Mouse (Mus musculus) heart, postnatal 0 days (tissue): Measurements from ENCODE around the gene Ppl.

Experiments used
- CTCF ChIP-seq: IDR thresholded peaks from 2 replicates; pipeline ENCODE4 v1.5.1; 2016; ENCODE audit warnings: antibody characterized with exemption, control low read depth, low read depth
- EP300 ChIP-seq: IDR thresholded peaks from 2 replicates; pipeline ENCODE4 v1.6.1; 2016; ENCODE audit warnings: antibody characterized with exemption, low read depth

DNA sequence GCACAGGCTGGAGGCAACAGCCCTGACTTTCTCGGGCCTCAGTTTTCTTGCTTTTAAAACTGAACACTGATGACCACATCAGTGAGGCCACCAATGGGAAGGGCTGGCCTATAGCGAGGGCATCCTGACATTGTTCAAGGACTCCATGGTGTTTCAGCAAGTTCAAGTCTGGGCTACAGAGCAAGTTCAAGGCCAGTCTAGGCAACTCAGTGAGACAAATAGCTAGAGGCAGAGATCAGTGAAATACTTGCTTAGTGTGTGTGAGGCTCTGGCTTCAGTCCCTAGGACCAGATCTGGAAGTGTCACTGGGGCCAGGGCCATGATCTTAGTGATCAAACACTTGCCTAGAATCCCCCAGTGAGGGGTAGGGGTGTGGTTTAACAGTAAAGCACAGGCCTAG is 35.8 kb upstream of the Ppl start:
- TF ChIP-seq CTCF (no peak), EP300 (no peak)
